Comparison of ENCODE assay signal across 18 mouse cellular contexts in the genomic region with DNA sequence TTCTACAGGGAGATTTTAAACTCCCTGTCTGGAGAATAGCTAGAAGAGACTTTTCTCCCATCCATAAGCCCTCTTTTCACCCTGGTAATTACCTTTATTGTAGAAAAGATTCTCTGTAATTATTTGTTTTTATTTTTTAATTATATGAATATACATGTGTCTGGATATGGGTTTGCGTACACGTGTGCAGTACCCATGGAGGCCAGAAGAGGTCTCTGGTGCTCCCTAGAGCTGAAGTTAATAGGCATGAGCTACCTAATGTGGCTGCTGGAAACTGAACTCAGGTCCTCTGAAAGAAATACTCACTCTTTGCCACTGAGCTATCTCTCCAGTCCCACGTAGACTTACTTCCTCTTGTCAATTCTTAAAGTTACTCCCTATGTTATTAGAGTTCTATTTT.
DNase-seq lines count a peak whose midpoint lies in the region; ATAC-seq and TF ChIP-seq lines count a peak whose summit lies in the region.
"Had no signal": no experiment of that assay in that cellular context is flagged by ENCODE, and none has a peak within 500 bp of the region (broad histone marks: within the 10 kb centered on the region; RNA-seq: fewer than 3 reads in every experiment).

No protein-coding gene starts in this region.

- intact Hi-C loops in gastrocnemius, adult 2 months (cut with DNase I) = no loop called here
- intact Hi-C loops in gastrocnemius, postnatal 14 days (cut with DNase I; ENCODE audit: low total_unique reads) = no loop called here
- intact Hi-C loops in left cerebral cortex, postnatal 4 days (cut with DNase I) = no loop called here

- no peak for ATAC-seq in lung, embryonic 14.5 days (ENCODE audit: insufficient read depth)
- peak; percentile 38; the same call in 1 of the 2 replicates for ATAC-seq in megakaryocyte, adult 5-6 weeks (ENCODE audit: poor library complexity, severe bottlenecking)
- ATAC-seq: forebrain, embryonic 15.5 days had no signal

- WGBS in lung, embryonic 14.5 days = 84% methylated on average over 3 of the region's 3 CpGs

- no peaks in the 10 kb centered on the region for H3K4me1 ChIP-seq in lung, embryonic 14.5 days (ENCODE audit: insufficient read depth)
- no peaks in the 10 kb centered on the region for H3K4me1 ChIP-seq in ES-E14 (ENCODE audit: control insufficient read depth in 2 of 2, insufficient read depth in 2 of 2, low read length in 2 of 2, poor library complexity in 1 of 2)
- H3K4me1 ChIP-seq: forebrain, embryonic 15.5 days; hindbrain, embryonic 10.5 days; liver, embryonic 15.5 days; neural tube, embryonic 15.5 days had no signal

- H3K9me3 ChIP-seq in lung, embryonic 14.5 days (ENCODE audit: low read depth, low read length) = no peaks in the 10 kb centered on the region; the same call in 1 of the 2 replicates
- no peaks in the 10 kb centered on the region for H3K9me3 ChIP-seq in ES-E14 (ENCODE audit: control insufficient read depth, insufficient read depth, low read depth, low read length)
- H3K9me3 ChIP-seq: forebrain, embryonic 15.5 days; hindbrain, embryonic 10.5 days; liver, embryonic 15.5 days; megakaryocyte, embryonic 14.5 days; neural tube, embryonic 15.5 days had no signal

- H3K27ac ChIP-seq in gastrocnemius, adult 2 months = no peak overlapping the region
- H3K27ac ChIP-seq in lung, embryonic 14.5 days (ENCODE audit: low read depth) = no peak overlapping the region
- H3K27ac ChIP-seq in ES-E14 (ENCODE audit: insufficient read depth, low read depth, low read length, poor library complexity, severe bottlenecking) = no peak overlapping the region
- H3K27ac ChIP-seq: forebrain, embryonic 15.5 days; hindbrain, embryonic 10.5 days; liver, embryonic 15.5 days; neural tube, embryonic 15.5 days had no signal

- no peak for DNase-seq in gastrocnemius, adult 2 months
- DNase-seq in gastrocnemius, postnatal 14 days = no peak
- peak; percentile 5 for DNase-seq in lung, embryonic 14.5 days
- no peak for DNase-seq in lung, postnatal 25 days (ENCODE audit: low spot score)
- DNase-seq in ES-E14 (ENCODE audit: low read depth, low spot score) = peak; percentile 13
- no peak for DNase-seq in left cerebral cortex, postnatal 4 days
- no peak for DNase-seq in right cerebral cortex, postnatal 4 days
- DNase-seq: adrenal gland, adult 2 months; cerebellum, postnatal 10 days; kidney, adult 18-20 months; retina, postnatal 1 day; spleen, adult 18-20 months had no signal

- no peak overlapping the region for H3K9ac ChIP-seq in lung, embryonic 14.5 days
- H3K9ac ChIP-seq in ES-E14 (ENCODE audit: insufficient read depth, low read depth, low read length, poor library complexity, severe bottlenecking) = no peak overlapping the region
- H3K9ac ChIP-seq: forebrain, embryonic 15.5 days; liver, embryonic 15.5 days; neural tube, embryonic 15.5 days had no signal

- in situ Hi-C loops in ES-E14 (cut with MboI; ENCODE audit: low sequenced_read_pairs in 2 of 2, unreplicated experiment in 2 of 2) = no loop called here

- H3K36me3 ChIP-seq in lung, embryonic 14.5 days (ENCODE audit: insufficient read depth) = no peaks in the 10 kb centered on the region
- H3K36me3 ChIP-seq in ES-E14 (ENCODE audit: control insufficient read depth, insufficient read depth, low read length, poor library complexity, severe bottlenecking) = no peaks in the 10 kb centered on the region
- H3K36me3 ChIP-seq: forebrain, embryonic 15.5 days; hindbrain, embryonic 10.5 days; liver, embryonic 15.5 days; neural tube, embryonic 15.5 days had no signal

- no peak overlapping the region for H3K4me3 ChIP-seq in gastrocnemius, adult 2 months
- no peak overlapping the region for H3K4me3 ChIP-seq in lung, embryonic 14.5 days (ENCODE audit: low read depth, low read length)
- H3K4me3 ChIP-seq in ES-E14 (ENCODE audit: insufficient read depth in 1 of 2, low read depth in 1 of 2, low read length in 2 of 2, poor library complexity in 1 of 2, severe bottlenecking in 1 of 2) = no peak overlapping the region
- H3K4me3 ChIP-seq: forebrain, embryonic 15.5 days; hindbrain, embryonic 10.5 days; liver, embryonic 15.5 days; megakaryocyte, embryonic 14.5 days; neural tube, embryonic 15.5 days had no signal

- no peaks in the 10 kb centered on the region for H3K27me3 ChIP-seq in lung, embryonic 14.5 days (ENCODE audit: insufficient read depth, low read length)
- H3K27me3 ChIP-seq: forebrain, embryonic 15.5 days; liver, embryonic 15.5 days; megakaryocyte, embryonic 14.5 days; neural tube, embryonic 15.5 days had no signal

- peak; percentile 32 for TF ChIP-seq CTCF in gastrocnemius, adult 2 months (IDR thresholded peaks at IDR 0.05)
- peak; percentile 32 for TF ChIP-seq CTCF in lung, embryonic 14.5 days (IDR thresholded peaks at IDR 0.05; ENCODE audit: low read depth)

- H3K4me2 ChIP-seq in lung, embryonic 14.5 days = no peak overlapping the region
- H3K4me2 ChIP-seq: forebrain, embryonic 15.5 days; liver, embryonic 15.5 days; neural tube, embryonic 15.5 days had no signal

TF ChIP-seq in ES-E14, 5 proteins besides CTCF, POLR2A, EP300 and RAD21:
- TF ChIP-seq CHD2 (IDR thresholded peaks at IDR 0.05; ENCODE audit: low read depth, low read length) (no peak), HCFC1 (IDR thresholded peaks at IDR 0.05; ENCODE audit: borderline replicate concordance, insufficient read depth, low read length) (no peak), MAFK (IDR thresholded peaks at IDR 0.05; ENCODE audit: insufficient read depth, low read depth, low read length) (no peak), ZNF384 (IDR thresholded peaks at IDR 0.05; ENCODE audit: low read depth, low read length) (no peak), ZC3H11A (IDR thresholded peaks at IDR 0.05; ENCODE audit: borderline replicate concordance, low read depth, low read length) (no peak)

Comparison
In these comparisons a context has a peak if more than half of its experiments do, and no peak if none do; other contexts are left out.
1. DNase-seq: peak in lung, embryonic 14.5 days (single experiment) and ES-E14 (single experiment); none in gastrocnemius, adult 2 months (single experiment), gastrocnemius, postnatal 14 days (single experiment), lung, postnatal 25 days (single experiment), left cerebral cortex, postnatal 4 days (single experiment) and right cerebral cortex, postnatal 4 days (single experiment).